Mouse (Mus musculus) E14TG2a.4 (cell line): ENCODE results near the gene Krt12.

ENCODE experiments used
- H3K27me3 ChIP-seq: 2 replicates; pipeline ENCODE4 v1.6.1; 2014; ENCODE audit warnings: low read length, control low read depth; ENCODE audit not compliant: insufficient read depth
- H3K36me3 ChIP-seq: 2 replicates; pipeline ENCODE4 v1.6.1; 2014; ENCODE audit warnings: low read length, control low read depth; ENCODE audit not compliant: insufficient read depth
- H3K4me1 ChIP-seq: replicated peaks from 2 replicates; pipeline ENCODE4 v1.6.1; 2014; ENCODE audit warnings: low read depth, low read length, control low read depth
- H3K4me3 ChIP-seq: replicated peaks from 2 replicates; pipeline ENCODE4 v1.5.1; 2014; ENCODE audit warnings: mild to moderate bottlenecking, low read length
- H3K9me3 ChIP-seq: 2 replicates; pipeline ENCODE4 v1.6.1; 2014; ENCODE audit warnings: low read length, control low read depth
- CTCF ChIP-seq: conservative IDR thresholded peaks from 2 replicates; pipeline ENCODE4 v1.5.1; 2014; ENCODE audit warnings: low read length
- NANOG ChIP-seq: IDR thresholded peaks from 2 replicates; pipeline ENCODE4 v1.6.1; 2014; ENCODE audit warnings: borderline replicate concordance, low read length, mixed read lengths
- POU5F1 ChIP-seq: IDR thresholded peaks from 2 replicates; pipeline ENCODE4 v1.6.1; 2014; ENCODE audit warnings: low read length, borderline replicate concordance

The Krt12 gene

GRCm38 (mm10) chr11:99374803-99375202 is 47.3 kb downstream of the Krt12 start, which contains the start of gene Krt28:
TSS of gene Krt28 (minus strand) at chr11:99374903.
- peaks cover 15% of the 10 kb centered on the region; the same call in 1 of the 2 replicates for H3K4me1 ChIP-seq
- H3K27me3 ChIP-seq, result peaks cover 13% of the 10 kb centered on the region
- no peaks in the 10 kb centered on the region for H3K36me3 ChIP-seq
- peak within 1 kb of the TSS; percentile 53; the same call in 1 of the 2 replicates for H3K4me3 ChIP-seq
- H3K9me3 ChIP-seq, result no peaks in the 10 kb centered on the region
- no peak for TF ChIP-seq CTCF
- no peak for TF ChIP-seq POU5F1
- TF ChIP-seq NANOG, result no peak

GRCm38 (mm10) chr11:99369853-99370451 is 52.1 kb downstream of the Krt12 start:
- Histone ChIP-seq H3K36me3 (no peaks in the 10 kb centered on the region), H3K9me3 (no peaks in the 10 kb centered on the region), H3K4me1 (peaks cover 24% of the 10 kb centered on the region), H3K27me3 (peaks cover 13% of the 10 kb centered on the region), H3K4me3 (no peak overlapping the region)
- no peak for TF ChIP-seq POU5F1
- TF ChIP-seq CTCF, result no peak
- TF ChIP-seq NANOG, result no peak

GRCm38 (mm10) chr11:99369229-99369628 is 52.8 kb downstream of the Krt12 start:
- H3K4me3 ChIP-seq, result no peak overlapping the region
- peaks cover 21% of the 10 kb centered on the region for H3K4me1 ChIP-seq
- TF ChIP-seq POU5F1 (no peak), CTCF (peak; percentile 87)
- peaks cover 13% of the 10 kb centered on the region for H3K27me3 ChIP-seq
- no peaks in the 10 kb centered on the region for H3K9me3 ChIP-seq
- H3K36me3 ChIP-seq, result no peaks in the 10 kb centered on the region

GRCm38 (mm10) chr11:99366791-99367190 is 55.3 kb downstream of the Krt12 start:
- H3K4me3 ChIP-seq, result no peak overlapping the region
- H3K9me3 ChIP-seq, result no peaks in the 10 kb centered on the region
- H3K36me3 ChIP-seq, result no peaks in the 10 kb centered on the region
- peaks cover 21% of the 10 kb centered on the region for H3K4me1 ChIP-seq
- peak; percentile 20 for TF ChIP-seq CTCF
- TF ChIP-seq POU5F1, result no peak
- no peak for TF ChIP-seq NANOG
- H3K27me3 ChIP-seq, result peaks cover 5% of the 10 kb centered on the region
